Mouse (Mus musculus): ENCODE results near the gene Fndc9.

The Fndc9 gene

DNA sequence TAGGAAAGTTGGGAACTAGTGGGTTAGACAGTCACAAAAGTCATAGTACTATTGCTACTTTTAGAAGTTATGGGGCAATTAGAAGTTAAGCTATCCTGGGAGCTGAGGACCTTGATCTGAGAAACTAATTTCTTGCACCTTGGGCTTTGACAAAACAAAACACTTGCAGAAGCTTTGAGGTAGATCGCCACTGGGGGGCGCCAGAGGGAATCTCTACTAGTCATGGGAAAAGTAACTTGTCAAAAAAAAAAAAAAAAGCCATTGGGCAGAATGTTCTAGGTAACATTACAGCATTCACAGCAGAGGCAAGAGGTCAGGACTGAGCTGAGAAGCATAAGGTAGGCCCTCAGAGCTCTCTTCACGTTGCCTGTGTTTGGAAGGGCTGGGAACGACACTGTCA, 1.6 kb downstream of the Fndc9 start:
- DNase-seq: peak; percentile 77 to 79

DNA sequence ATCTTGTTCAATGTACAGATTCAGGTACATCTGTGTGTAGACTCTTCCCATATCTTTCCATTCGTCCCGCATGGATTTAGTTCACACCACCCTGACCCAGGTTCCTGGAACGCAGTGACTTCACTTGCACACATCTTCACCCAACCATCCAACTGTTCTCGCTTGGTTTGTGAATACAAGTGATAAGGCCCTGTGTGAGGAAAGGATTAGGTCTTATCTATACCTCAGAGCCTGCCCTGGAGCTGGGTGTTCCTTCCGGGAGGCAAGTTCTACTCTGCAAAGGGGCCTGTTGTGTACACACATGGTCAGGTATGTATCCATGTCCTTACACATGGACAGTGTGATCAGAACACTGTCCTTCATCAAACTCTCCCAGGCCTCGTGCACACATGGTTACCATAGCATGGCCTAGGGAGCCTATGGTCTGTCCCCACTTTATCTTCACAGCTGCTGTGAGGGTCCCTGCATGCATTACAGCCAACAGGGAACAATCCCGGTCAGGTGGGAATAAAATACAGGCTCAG, 5.9 kb downstream of the Fndc9 start:
- no peak for DNase-seq

DNA sequence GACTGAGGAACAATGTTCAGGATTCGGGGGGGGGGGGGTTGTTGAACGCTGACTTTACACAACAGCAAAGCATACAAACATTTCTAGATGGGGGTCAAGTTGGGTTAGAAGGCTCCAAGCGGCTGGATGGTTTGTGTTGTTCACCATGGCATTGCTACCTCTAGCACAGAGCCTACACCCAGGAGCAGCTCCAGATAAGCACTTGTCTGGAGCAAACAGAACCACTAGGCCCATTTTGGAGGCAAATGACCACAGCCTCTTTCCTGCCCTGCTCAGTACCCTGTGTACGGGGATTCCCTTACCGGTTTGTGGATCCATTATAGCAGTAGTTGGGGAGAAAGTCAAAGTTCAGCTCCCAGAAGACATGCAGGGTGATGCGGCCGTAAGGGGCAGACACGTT, 6.7 kb downstream of the Fndc9 start:
- no peak for DNase-seq

DNA sequence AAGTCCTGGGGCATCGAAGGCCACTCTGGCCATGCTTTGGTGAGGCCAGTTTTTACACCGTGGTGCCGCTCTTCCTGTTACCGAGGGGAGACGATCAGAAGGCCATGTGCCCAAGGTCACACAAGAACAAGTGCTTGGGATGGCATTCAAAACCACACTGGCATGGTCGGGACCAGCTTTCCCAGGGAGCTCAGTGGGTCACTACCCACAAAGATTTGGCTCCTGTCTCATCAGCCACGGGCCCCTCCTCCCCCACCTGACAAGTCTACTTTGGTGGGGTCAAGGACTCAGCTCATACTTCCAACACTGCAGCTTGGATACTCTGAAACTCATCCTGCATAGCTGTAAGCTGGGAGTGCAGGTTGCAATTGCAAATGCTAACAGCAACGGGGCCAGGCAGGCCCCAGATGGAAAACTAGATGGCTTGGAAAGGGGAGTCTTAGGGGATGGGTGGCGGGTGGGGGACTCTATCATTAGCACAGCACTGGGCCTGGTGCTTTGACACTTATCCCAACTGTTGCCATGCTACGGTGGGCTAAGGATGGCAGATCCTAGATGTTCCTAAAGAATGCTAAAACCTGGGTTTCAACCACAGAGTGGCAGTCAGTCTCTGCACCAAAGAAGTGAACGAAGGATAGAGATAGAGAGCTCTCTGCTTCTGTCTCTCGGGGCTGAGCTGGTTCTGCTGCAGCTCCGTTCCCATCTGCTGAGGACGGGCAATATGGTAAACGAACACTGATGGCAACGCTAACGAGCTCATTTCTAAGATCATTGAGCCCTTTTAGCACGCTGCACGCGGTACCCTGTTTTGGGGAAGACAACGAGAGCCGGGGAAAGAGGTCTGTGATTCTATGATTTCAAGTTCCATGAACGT, 9.6 kb downstream of the Fndc9 start:
- no peak for DNase-seq

DNA sequence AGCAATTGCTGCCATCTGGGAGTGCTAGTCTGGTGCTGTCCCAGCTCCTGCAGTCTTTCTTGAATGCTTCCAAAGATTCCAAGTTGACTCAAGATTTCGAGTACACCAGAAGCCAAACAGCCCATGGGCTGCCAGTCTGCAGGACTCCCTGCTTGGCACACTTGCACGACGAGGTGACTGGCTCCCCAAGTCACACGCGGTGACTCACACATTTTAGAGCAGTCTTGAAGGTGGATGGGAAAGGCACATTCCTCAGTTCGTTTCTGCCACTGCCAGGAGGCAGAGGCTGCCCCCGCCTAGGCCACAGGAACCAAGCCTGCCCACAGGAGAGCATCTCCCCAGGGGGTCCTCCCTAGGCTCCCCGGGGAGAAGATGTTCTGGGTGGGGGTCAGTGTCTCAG, 10.6 kb downstream of the Fndc9 start:
- no peak for DNase-seq

DNA sequence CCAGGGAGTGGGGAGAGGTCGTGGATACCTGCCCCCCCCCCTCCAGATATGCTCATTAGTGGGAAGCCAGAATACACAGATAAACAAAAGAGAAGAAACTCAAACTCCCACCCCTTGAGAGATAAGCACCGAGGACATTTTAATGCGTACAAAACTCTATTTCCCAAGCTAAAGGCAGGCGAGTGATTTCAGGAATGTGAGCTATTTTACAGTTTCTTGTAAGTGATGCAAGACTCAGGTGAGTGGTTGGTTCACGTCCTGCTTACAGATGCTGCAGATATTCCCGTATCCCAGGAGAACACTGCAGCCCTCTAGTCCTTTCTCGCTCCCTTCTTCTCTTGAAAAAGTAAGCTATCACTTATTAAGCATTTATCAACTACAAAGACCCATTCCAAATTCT, 11.1 kb downstream of the Fndc9 start:
- DNase-seq: no peak

DNA sequence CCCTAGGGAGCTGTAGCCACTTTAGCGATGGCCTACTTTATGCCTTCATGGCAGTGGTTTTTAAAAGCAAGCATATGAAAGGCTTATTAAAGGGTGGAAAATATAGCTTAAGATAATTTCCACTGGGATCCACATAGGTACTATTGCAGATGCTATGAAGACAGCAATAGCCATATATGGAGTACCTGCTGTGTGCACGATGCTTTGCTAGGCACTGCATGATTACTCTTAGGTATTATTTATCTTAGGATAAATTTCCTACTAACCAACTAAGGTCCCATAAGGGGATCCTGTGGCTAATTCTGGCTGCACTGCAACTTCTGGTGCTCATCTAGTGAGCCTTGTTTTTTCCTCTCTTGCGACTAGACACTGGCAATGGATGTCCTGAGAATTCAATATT, 13.0 kb downstream of the Fndc9 start:
- DNase-seq: no peak

DNA sequence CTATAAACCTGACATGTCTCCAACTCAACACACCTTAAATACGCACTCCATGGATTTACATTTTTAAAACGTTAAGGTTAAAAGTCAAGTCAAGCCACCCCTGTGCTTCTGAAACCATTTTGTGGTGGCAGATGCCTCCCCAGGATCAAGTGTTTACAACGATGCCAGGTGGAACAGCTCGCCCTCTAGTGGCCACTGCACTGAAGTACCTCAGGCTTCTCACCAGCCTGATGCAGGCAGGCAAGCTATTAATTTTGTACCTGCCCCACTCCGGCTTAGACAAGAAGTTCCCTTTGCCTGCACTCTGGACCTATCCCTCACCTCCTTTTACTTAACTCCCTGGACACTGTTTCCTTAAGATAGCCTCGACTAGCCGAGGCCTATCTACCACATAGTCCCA, 16.7 kb downstream of the Fndc9 start:
- DNase-seq: peak; percentile 74 to 80

DNA sequence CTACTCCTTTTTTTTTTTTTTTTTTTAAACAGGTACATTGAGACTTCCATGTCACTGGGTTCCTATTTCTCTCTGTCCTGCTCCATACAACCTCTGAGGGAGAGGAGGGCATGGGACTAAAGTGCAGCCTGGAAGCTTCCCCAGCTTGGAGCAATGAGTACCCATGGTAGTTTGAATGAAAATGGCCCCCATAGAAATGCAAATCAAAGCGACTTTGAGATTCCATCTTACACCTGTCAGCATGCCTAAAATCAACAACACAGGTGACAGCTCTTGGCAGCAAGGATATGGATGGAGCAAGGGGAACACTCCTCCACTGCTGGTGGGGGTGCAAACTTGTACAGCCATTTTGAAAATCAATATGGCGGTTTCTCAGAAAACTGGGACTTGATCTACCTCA, 20.0 kb downstream of the Fndc9 start:
- DNase-seq: no peak

DNA sequence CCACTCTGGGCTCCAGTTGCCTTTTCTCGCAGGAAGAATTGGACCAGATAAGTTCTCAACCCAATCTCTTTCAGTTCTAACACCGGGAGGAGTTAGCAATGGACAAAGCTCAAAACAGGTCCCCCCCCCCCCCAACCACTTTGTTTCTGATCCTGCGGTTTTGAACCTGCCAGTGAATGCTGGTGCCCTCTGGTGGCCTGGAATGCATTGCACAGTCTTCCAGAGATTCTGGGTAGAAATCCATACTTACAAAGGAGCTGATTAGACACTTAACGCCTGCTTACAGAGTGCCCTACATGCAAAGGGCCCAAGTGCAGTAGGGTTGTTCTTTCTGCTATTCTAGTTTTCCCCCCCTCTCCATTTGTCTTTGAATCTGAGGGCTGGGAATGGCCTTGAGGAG, 22.9 kb downstream of the Fndc9 start:
- DNase-seq: peak; percentile 32 to 39

DNA sequence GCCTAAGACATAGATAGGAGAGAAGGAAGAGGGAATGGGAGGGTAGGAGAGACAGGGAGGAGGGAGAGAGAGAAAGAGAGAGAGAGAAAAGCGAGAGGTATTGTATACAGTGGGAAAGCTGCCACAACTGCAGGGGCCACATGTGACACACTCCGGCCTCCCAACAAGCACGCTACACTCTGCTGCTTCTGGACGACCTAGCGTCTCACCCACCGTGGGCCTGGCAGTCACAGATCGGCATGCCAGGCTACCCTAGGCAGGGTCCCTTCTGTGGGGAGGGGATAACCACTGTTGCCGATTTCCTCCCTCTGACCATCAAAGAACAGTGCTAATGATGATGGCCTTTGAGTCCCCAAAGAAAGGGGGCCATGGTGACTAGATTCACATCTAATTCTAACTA, 23.4 kb downstream of the Fndc9 start:
- DNase-seq: no peak

DNA sequence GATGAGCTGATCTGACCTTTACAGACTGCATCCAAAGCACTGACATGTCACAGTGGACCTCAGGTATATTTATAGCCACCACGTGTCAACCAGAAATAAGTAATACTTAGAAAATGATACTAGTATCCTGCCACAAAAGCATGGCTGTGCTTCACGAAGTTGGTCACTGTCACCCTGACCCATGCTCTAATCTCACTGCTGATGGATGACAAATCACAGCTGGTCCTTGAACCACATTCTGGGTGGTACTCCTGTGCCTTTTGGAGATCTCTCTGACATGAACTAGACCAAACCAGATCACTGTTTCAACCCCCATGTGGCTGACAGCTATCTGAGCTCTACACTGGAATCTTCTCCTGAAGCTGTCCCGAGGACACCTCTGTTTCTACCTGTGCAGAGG, 27.5 kb downstream of the Fndc9 start:
- DNase-seq: no peak

DNA sequence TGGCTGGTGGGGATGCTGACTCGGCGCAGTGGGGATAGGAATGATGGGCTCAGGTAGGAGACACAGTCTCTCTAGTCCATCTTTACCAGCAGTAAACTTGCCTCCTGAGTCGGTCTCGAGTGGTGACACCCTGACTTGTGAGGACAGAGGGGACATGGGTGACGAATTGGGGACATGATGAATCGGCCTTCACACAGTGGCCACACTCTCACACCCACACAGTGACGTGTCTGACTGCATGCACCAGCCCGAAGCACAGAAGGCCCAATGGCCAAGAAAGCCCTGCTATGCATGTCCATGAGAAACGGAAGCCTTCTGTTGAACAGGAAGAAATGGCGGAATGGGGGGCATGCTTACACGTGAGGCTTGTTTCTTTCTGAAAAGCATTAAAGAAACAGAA, 28.0 kb downstream of the Fndc9 start:
- no peak for DNase-seq

DNA sequence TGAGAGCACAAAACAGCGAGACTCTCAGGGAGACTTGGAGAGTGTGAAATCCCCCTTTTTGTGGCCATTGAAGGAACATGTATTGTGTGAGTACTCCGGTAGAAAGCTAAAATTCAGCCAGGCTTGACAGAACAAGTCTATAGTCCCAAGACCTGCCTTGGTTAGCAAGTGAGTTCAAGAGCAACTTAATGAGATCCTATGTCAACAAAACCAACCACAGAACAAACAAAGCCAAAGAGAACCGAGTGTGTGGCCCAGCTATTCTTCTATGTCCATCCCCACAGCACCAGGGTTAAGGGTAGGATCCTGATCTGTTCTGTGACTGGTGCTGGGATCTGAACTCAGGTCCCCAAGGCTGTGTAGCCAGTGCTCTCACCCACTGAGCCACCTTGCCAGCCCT, 29.3 kb downstream of the Fndc9 start:
- DNase-seq: no peak

DNA sequence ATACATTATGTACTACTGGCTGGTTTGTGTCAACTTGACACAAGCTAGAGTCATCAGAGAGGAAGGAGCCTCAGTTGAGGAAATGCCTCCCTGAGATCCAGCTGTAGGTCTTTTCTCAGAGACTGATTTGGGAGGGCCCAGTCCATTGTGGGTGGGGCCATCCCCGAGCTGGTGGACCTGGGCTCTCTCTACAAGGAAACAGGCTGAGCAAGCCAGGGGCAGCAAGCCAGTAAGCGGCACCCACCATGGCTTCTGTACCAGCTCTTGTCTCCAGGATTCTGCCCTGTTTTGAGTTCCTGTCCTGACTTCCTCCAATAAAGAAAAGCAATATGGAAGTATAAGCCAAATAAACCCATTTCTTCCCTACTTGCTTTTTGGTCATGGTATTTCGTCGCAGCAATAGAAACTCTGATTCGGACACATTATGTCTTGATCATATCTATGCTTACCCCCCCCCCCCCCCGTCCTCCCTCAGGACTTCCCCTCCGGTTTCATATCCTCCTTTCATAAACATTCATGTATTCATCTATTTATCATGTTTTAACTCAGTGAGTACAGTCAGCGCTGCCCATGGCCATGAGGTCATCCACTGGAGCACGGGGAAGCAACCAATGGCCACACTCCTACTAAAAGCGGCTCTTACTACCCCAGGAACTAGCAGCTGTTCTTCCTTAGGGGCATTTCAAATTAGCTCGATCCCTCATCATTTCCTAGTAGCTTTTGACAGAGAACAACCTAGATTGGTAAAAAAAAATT, 29.9 kb downstream of the Fndc9 start:
- DNase-seq: no peak

DNA sequence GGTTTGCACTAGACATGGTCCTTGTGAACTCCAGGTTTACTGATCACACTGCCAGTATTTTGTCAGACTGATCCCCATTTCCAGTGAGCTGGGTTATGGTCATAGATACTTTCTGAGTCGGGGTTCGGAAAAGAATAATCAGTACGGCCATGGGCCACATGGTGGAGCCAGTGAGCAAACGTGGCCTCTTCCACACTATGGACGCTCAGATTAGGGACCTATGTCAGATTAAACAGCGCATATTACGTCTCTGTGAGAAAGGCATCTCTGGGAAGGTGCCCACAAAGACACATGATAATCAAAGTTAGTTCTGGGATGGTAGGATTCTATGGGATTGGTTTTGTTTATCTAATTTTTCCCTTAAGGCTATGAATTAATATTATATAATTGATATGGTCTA, 33.7 kb downstream of the Fndc9 start:
- peak; percentile 76 to 80 for DNase-seq

DNA sequence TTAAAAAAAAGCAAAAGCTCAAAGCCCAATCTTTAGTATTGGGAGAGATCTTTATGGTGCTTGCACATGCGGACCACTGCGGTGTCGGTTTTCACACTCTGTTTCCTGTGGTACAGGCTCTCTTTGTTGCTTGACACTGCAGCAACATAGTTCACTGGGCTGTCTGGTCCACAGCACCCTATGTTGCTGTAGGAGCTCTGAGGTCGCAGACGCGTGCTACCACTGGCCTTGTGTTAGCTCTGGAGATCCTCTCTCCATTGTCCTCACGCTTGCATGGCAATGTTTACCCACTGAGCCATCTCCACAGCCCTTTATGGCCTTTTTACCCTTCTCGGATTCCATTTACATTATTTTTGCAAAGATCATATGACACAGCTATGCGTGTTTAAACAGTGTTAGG, 34.1 kb downstream of the Fndc9 start:
- no peak for DNase-seq

DNA sequence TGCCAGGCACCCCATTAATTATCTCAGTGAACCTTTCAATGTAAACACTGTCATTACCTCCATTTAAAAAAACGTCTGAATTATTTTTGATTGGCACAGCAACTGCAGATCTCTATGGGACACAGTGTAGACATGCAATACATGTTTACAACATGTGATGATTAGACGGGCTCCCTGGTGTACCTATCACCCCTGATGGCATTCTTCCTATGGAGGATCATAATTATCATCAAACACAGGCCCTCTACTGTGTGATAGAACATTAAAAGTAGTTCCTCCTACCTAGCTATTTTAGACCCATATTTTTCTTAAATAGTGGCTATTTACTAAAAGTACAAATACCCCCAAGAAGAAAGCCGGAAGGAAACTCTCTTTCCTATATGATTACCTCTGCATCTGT, 34.6 kb downstream of the Fndc9 start:
- DNase-seq: no peak

DNA sequence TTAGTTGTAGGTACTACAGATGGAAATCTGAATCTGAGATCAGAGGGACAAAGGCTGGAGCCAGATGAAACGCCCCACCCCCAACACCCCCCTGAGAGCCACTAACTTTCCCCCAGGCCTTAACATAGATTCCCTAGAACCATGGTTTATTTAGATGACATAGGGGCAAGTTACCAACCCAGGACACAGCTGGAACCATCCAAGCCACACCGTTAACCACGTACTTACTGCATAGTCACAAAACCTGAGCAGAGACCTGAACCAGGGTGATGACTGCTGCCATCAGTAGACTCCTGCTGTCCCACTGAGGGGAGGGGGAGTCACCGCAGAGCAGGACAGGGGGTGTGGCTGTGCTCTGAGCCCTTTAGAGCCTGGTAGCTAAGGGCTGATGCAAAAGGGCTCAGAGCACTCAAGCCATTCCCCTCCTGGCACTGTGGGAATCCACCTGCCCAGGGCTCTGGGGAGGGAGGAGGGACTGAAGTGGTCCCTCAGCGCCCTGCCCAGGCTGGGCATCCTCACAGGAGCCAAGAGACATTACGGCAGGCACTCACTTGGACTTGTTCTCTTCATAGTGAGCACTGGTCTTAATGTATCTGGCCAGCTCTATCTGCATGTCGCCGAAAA, 36.8 kb downstream of the Fndc9 start:
- no peak for DNase-seq

DNA sequence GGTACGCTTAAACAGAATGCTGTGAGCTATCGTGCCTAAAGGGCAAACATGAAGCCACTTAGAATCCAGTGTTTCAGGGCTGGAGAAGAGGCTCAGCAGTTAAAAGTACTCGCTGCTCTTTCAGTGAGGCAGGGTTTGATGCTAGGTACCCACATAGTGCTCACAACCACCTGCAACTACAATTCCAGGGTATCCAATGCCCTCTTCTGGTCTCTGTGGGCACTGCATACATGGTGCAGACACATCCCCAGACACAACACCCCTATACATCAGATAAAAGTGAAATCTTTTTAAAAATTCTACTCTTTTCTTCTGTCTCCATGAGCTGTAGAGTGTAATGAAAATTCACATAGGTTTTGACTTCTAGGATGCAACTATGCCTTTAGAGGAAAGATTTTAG, 38.6 kb downstream of the Fndc9 start:
- DNase-seq: no peak

DNA sequence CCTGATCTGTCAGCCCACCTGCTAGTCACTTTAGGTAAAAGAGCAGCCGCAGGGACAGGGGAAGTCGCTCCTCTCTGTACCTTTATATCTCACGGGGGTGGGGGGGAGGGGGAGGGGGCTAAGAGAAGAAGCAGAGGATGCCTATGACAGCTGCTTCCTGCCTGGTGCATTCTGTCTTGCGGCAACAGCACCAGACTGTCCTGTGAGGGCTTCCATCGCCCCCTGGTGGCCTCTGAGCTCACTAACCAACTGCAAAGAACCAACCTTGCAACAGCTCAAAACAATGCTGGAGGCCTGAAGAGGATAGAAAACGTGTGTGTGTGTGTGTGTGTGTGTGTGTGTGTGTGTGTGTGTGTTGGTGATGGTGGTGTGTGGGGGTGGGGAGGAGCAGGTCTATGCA, 40.0 kb downstream of the Fndc9 start:
- peak; percentile 82 to 83 for DNase-seq

DNA sequence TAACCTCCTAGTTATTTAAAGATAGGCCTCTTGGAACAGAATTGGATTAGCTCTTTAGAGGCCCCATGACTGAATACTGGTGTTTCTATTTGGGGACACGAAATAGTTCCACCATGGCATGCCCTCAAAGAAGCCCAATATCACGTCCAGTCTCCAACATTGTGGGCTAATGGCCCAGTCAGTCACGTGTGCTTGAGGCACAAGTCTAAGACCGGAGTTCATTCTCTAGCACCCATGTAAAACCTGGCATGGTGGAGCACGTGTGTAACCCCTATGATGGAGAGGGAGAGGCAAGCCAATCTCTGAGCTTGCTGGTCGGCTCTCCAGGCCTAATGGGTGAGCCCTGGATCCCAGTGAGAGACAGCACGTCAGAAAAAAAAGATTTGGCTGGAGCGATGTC, 40.8 kb downstream of the Fndc9 start:
- DNase-seq: no peak

DNA sequence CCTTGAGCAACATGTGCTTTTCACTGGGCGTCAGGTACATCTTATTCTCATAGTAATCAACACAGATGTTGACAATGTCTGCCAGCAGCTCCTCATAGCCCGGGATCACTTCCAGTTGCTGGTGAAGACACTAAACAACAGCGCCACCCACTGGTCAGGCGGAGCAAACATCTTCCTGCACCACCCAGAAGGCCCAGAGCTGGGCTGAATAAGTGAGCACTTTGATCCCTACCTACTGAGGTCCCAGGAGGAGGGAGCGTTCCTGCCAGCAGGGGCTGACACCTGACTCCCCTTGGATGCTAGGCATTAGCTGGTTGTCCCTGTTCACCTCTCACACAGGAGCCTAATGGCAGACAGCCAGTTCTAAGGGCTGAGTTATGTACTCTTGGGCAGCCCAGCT, 41.4 kb downstream of the Fndc9 start:
- peak in 1 of 2 experiments; percentile 58 for DNase-seq

DNA sequence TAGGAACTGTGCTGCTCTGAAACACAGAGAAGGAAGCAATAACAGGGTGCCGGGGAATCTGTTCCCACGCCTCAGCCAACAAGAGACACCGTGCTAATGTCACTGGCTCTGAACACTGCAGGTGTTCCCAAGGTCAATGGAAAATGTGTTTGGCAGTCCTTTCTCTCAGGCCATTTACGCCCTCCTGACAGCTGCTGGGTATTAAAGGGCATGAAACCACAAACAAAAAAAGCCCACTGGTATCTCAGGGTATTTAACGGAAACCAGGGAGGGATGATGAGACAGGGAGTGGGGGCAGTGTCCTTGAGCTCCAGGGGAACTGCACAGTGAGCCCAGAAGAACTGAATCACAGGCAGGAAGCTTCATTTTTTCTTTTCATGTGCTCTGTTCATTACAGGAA, 42.8 kb downstream of the Fndc9 start:
- no peak for DNase-seq

Data from cerebellum, postnatal 36 days (tissue).